Mouse (Mus musculus) lung, embryonic 16.5 days (tissue): ENCODE results near the gene Iqub. TPM values are rescaled to one million over a fixed set of nuclear protein-coding genes. Genes with fewer than 3 reads are reported as not detected.

Experiments used
- ATAC-seq: fragments of 200-750 bp; cut with Nextera tagmentation; 2 replicates; pipeline ENCODE4 v1.8.0; 2017; ENCODE audit warnings: low read depth, mild to moderate bottlenecking, moderate library complexity
- H3K27ac ChIP-seq: fragments of 300-500 bp; sonication (generic); 2 replicates; pipeline ENCODE4 v1.5.1; 2014; ENCODE audit warnings: mild to moderate bottlenecking, control low read depth, low read length
- H3K27me3 ChIP-seq: fragments of 300-500 bp; sonication (generic); 2 replicates; pipeline ENCODE4 v1.6.1; 2014; ENCODE audit warnings: low read depth, low read length, mixed read lengths; ENCODE audit not compliant: control insufficient read depth, insufficient read depth
- H3K36me3 ChIP-seq: fragments of 300-500 bp; sonication (generic); 2 replicates; pipeline ENCODE4 v1.6.1; 2014; ENCODE audit warnings: low read length; ENCODE audit not compliant: control insufficient read depth, insufficient read depth
- H3K4me1 ChIP-seq: fragments of 300-500 bp; sonication (generic); replicated peaks from 2 replicates; pipeline ENCODE4 v1.6.1; 2014; ENCODE audit warnings: low read length, mixed read lengths; ENCODE audit not compliant: control insufficient read depth, insufficient read depth
- H3K4me2 ChIP-seq: fragments of 300-500 bp; sonication (generic); 2 replicates; pipeline ENCODE4 v1.6.1; 2014; ENCODE audit warnings: low read depth, low read length, control low read depth
- H3K4me3 ChIP-seq: fragments of 300-500 bp; sonication (generic); 2 replicates; pipeline ENCODE4 v1.5.1; 2014; ENCODE audit warnings: mild to moderate bottlenecking, low read length, control low read depth
- H3K9ac ChIP-seq: fragments of 300-500 bp; sonication (generic); 2 replicates; pipeline ENCODE4 v1.6.1; 2014; ENCODE audit warnings: low read length, control low read depth
- H3K9me3 ChIP-seq: fragments of 300-500 bp; sonication (generic); 2 replicates; pipeline ENCODE4 v1.6.1; 2016; ENCODE audit warnings: low read length; ENCODE audit not compliant: control insufficient read depth
- WGBS: fragments of 180-500 bp; shearing (Covaris S2); extraction: QIAGEN DNeasy Blood & Tissue Kit; methylation state at CpG from one replicate; pipeline ENCODE4 v1.1.7; 2014; 5-methylcytosine and 5-hydroxymethylcytosine counted together
- polyA plus RNA-seq: library from polyadenylated mRNA; unstranded; fragments of >200 nt; fragmentation: Nextera tagmentation; extraction: Ambion mirVana; gene quantifications from 2 replicates; pipeline ENCODE4 v1.2.1, GENCODE M21; 2015

Iqub gene
- polyA plus RNA-seq, 1 experiment from 2014 or later = 1.5 TPM

DNA sequence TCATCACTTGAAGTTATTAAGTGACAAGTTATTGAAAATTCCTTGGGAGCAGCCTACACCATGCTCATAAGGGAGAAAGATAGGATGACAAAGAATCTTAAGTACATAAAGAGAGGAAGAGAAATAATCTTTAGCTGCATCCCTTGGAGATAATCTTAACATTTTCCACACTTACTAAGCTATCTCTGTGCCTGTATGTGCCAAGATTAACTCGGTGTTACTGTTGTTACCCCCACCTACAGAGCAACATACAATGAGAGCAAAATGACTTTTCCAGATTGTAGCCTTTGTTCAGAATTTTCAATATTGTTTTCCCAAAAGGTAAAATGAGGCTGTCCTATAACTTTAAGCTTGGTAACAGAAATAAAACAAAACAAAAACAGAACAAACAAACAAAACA, 99.4 kb downstream of the Iqub start:
- 72% methylated on average over 1 of the region's 1 CpGs for WGBS
- no peak for ATAC-seq
- H3K27me3 ChIP-seq = no peaks in the 10 kb centered on the region
- H3K27ac ChIP-seq = no peak overlapping the region
- H3K9ac ChIP-seq = no peak overlapping the region
- no peaks in the 10 kb centered on the region for H3K4me1 ChIP-seq
- H3K4me2 ChIP-seq = no peak overlapping the region
- no peaks in the 10 kb centered on the region for H3K9me3 ChIP-seq
- no peaks in the 10 kb centered on the region for H3K36me3 ChIP-seq
- H3K4me3 ChIP-seq = no peak overlapping the region

DNA sequence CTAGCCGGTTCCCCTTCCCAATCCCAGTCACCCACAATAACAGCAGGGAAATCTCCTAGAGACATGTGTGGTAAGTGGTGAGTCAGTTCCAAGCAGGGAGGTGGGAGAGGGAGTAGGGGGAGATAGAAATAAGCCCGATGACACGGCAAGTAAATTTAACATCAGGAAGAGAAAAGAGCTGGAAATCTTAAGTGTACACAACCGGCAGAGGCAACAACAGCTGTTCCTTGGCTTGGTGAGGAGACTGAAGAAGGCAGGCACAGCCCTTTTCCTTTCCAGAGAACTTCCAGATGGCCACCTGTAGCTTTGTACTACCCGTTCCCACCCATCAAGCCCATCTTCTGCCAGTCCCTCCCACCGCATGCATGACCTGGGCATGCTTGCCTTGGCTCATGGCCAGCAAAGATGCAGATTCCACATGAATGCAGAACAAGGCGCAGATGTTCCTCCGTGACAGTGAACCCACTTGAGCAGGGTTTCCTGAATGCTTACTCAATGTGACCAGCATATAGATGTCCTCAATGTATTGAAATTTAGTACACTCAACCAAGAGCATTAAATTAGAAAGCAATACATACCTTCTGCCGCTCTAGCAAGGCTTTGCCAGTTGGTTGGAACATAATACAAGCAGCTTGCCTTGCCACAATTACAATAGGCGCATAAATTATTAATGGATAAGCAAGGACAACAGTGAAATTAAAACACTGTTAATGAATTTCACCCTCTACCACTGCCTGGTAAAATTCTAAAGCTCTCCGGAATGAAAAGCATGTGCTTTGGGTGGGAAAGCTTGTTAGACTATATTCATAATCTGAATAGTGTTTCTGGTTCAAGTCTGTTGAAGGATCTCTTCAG, 106.1 kb downstream of the Iqub start:
- Histone ChIP-seq H3K4me3 (no peak overlapping the region), H3K36me3 (no peaks in the 10 kb centered on the region), H3K4me1 (no peaks in the 10 kb centered on the region), H3K9me3 (no peaks in the 10 kb centered on the region), H3K4me2 (no peak overlapping the region), H3K27me3 (no peaks in the 10 kb centered on the region), H3K27ac (no peak overlapping the region), H3K9ac (no peak overlapping the region)
- ATAC-seq = no peak
- WGBS = 68% methylated on average over 11 of the region's 11 CpGs

GRCm38 (mm10) chr6:24407743-24408142, 107.1 kb downstream of the Iqub start:
- no peaks in the 10 kb centered on the region for H3K36me3 ChIP-seq
- no peak overlapping the region for H3K9ac ChIP-seq
- H3K4me2 ChIP-seq = no peak overlapping the region
- WGBS = 51% methylated on average over 3 of the region's 3 CpGs
- ATAC-seq = no peak
- no peaks in the 10 kb centered on the region for H3K4me1 ChIP-seq
- no peak overlapping the region for H3K27ac ChIP-seq
- H3K4me3 ChIP-seq = no peak overlapping the region
- H3K27me3 ChIP-seq = no peaks in the 10 kb centered on the region
- no peaks in the 10 kb centered on the region for H3K9me3 ChIP-seq

DNA sequence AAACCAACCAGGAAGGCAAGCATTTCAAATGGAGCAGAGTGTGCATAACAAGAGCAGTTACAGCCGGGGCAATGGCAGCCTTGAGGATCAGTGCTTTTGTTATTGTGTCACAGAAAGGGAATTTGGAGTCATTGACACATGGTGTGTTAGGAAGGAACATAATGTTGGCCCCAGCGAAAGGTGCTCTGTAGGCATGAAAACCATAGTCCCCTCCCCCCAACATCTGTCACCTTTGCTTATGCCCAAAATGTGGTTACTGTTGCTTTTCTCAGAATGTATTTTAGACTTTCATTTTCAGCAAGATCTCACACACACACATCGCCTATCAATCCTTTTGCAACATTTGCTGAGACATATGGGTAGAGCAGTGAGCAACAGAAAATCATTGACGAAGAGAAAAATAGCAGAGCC, 117.6 kb downstream of the Iqub start:
- no peaks in the 10 kb centered on the region for H3K9me3 ChIP-seq
- ATAC-seq = no peak
- no peaks in the 10 kb centered on the region for H3K4me1 ChIP-seq
- no peaks in the 10 kb centered on the region for H3K36me3 ChIP-seq
- WGBS = 80% methylated on average over 4 of the region's 4 CpGs
- no peak overlapping the region for H3K9ac ChIP-seq
- no peak overlapping the region for H3K4me3 ChIP-seq
- no peaks in the 10 kb centered on the region for H3K27me3 ChIP-seq
- no peak overlapping the region for H3K4me2 ChIP-seq
- no peak overlapping the region for H3K27ac ChIP-seq

Other genes starting within 250 kb of the Iqub start
- 318 and 319 TPM in 2 replicates for gene Ndufa5, start 12.9 kb upstream of the Iqub start, polyA plus RNA-seq
- 0.11 and 0.23 TPM in 2 replicates for gene Asb15, start 13.1 kb upstream of the Iqub start, polyA plus RNA-seq
- gene Lmod2, start 82.7 kb upstream of the Iqub start, polyA plus RNA-seq = 1.3 and 1.7 TPM in 2 replicates
- 53.6 and 67.9 TPM in 2 replicates for gene Wasl, start 149.9 kb upstream of the Iqub start, polyA plus RNA-seq
- not detected in 2 replicates for gene Hyal6, start 218.2 kb upstream of the Iqub start, polyA plus RNA-seq
- gene Hyal4, start 233.3 kb upstream of the Iqub start, polyA plus RNA-seq = not detected in 2 replicates